Mouse (Mus musculus) 3T3-L1 (cell line): ENCODE data around the gene Pick1.
A peak's percentile ranks its signal among the peaks of the same experiment; 100 is the strongest.

Experiments
- DNase-seq: peaks from one replicate; pipeline ENCODE4 v3.0.0-alpha.2; 2015; ENCODE audit warnings: low read depth, low spot score

The Pick1 gene

GRCm38 (mm10) chr15:79270317-79271123 is 41.5 kb downstream of the Pick1 start:
- DNase-seq = no peak

DNA sequence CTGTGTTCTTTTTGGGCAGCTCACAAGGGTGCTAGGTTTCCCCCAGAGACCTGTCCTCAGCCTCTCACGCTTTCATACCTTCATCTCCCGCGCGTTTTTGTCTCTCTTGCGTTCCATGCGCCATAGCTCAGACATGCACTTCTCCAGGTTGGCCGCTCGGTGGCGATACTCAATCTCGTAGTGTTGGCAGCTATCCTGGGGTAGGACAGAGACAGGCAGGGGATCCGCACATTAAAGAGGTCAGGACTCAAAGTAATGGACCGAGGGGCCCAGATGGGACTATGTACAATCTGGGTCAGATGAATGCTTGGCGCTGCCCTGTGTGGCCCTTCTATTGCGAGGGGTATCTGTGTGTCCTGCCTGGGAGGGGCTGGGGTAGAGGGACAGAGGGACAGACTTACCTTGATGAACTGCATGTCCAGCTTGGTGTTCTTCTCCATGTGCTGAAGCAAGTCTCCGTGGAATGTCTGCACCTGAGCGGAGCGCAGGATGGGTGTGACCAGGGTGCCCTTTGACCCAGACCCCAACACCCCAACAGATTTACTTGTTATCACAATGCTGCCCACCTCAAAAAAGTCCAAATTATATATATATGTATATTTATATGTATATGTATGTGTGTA is 42.3 kb downstream of the Pick1 start:
- DNase-seq = peak; percentile 47

GRCm38 (mm10) chr15:79273020-79273419 is 44.0 kb downstream of the Pick1 start:
- DNase-seq = no peak

DNA sequence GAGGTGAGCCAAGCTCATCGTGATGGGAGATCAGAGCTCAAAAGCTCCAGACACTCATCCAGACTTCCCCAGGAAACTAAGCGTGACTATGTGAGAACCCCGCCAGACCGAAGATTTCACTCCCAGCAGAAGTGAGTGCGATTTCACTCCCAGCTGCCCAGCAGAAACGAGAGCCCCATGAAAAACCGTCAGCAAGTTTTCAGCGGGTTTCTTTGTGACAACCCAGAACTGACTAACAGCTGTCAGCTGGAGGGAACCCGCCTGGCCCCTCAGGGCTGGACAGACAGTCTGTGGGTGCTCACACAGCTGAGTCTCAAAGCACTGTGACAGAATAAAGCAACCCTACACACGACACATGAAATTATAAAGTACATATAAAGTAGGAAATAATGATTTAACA is 48.8 kb downstream of the Pick1 start:
- DNase-seq = no peak

DNA sequence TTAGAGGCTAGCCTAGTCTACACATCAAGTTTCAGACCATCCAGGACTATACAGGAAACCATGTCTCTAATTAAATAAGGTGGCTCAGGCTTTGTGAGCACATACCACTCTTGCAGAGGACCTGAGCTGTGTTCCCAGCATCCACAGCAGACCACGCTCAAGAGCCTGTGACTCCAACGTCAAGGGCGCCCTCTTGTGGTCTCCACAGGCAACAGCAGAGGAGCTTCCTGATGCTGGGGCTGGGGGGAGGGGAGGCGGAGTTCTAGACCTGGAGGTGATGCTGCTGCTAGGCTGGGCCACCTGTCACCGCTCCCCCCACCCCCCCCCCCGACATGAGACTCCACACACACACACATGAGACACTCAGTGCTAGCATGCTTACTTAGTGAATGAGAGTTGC is 51.2 kb downstream of the Pick1 start:
- peak; percentile 46 for DNase-seq

GRCm38 (mm10) chr15:79280850-79281249 is 51.9 kb downstream of the Pick1 start:
- peak; percentile 18 for DNase-seq

DNA sequence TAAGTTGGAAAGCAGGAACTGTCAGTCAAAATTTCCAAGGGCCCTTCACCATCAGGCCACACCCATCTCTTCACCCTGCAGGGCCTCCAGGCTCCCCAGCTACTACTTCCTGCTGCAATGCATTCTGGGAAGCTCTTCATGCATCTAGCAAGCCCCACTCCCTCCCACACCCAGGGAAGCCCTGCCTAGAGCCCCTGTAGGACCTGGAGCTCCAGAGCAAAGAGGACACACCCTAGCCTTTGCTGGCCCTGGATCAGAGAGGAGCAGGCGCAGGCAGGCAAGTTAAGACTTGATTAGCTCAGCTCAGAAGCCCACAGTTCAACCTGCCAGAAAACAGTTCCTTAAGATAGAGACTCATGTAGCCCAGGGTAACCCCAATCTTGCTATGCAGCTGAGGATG is 52.4 kb downstream of the Pick1 start:
- peak; percentile 56 for DNase-seq

- DNase-seq = no peak
Observed at GRCm38 (mm10) chr15:79282434-79282833, 53.5 kb downstream of the Pick1 start.

DNA sequence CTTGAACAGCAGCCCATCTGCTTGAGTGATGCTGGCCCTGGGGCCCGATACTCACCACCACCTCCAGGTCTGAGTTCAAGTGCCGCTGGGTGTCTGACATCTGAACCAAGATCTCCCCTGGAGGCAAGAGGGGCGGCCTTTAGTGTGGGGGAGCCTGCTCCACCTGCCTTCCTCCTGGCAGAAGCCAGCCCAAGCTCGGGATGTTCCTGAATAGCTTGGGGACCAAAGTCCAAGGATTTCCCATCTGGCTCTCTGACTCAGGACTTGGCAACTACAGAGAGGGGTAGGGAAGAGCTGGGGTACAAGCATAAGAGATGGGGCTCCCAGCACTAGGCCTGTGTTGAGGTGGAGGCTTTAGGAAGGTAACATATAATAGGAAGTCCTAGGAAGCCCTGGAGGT is 54.4 kb downstream of the Pick1 start:
- no peak for DNase-seq

DNA sequence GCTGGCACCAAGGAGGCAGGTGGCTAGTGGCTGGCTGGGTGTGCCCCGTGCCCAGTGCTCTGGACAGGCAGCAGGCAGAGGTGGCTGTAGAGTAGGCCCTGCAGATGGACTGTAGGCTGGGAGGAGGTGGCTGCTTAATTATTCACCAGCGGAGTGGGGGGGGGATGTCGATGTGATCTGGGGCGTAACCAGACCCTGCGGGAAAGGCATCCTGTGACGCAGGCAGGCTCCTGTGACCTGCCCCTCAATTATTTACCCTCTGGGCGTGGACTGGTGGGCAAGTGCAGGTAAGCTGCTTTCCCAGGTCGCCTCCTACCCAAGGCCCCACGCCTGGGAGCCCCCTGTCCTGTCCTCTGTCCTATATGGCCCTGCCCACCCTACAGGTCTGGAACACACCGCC is 56.4 kb downstream of the Pick1 start, which contains the start of gene Baiap2l2:
Gene Baiap2l2, minus strand, starts transcription at position 139 of the 400 bp plus-strand sequence.
- no peak for DNase-seq

GRCm38 (mm10) chr15:79286141-79286540 is 57.2 kb downstream of the Pick1 start:
- no peak for DNase-seq

DNA sequence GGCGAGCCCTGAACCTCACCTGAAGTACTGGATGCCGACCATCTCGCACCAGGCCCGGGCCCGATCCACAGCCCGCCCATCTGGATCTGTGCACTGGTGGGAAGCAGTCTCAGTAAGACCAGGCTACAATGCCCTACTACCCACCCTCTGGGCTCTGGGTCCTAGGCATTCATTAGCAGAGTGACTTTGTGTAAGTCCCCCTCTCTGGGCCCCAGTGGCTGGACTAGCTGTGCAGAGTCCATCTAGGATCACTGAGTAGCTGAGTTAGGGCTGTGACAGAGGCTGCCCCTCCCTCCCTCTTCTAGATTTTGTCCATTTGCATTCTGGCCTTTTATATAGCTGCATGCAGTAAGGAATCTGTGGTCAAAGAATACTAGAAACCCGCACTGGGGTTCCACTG is 58.1 kb downstream of the Pick1 start:
- DNase-seq = no peak

- no peak for DNase-seq
Observed at GRCm38 (mm10) chr15:79288387-79288786, 59.4 kb downstream of the Pick1 start.

DNA sequence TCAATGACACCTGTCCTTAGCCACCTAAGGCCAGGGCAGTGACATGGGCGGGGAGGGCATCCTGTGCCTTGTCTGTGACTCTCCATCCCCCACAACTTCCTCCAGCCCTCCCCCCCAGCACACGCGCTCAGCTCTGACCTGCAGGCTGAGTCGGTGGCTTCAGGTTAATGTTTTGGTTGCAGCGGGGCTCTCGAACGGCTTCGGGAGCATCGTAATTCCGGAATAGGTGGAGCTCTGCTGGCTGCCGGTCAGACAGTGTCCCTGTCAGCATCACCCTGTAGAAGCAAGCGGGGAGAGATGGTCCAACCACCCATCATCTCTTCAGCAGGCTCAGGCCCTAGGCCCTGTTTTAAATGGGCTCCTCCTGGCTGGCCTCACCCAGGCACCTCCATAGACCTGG is 60.5 kb downstream of the Pick1 start:
- no peak for DNase-seq

- no peak for DNase-seq
Observed at GRCm38 (mm10) chr15:79290340-79290739, 61.4 kb downstream of the Pick1 start.

- DNase-seq = no peak
Observed at GRCm38 (mm10) chr15:79292779-79293178, 63.8 kb downstream of the Pick1 start.

DNA sequence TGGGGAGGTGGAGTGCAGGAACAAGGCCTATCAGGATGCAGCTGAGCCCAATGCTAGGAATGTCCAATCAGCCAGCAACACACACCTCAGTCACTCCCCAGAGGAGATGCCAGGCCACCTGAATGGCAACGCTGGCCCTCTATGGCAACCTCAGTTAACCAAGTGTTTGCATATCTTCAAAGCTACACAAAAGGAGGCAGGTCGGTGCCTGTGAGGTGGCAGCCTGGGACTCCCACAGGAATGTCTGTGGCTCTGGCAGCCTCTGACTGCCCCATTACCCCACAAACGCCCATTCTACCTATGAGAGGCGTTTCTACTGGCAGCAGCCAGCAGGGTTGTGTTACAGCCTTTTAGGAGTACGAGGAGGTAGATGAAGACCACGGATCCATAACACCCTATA is 69.6 kb downstream of the Pick1 start:
- DNase-seq = no peak
